In the genomic region with DNA sequence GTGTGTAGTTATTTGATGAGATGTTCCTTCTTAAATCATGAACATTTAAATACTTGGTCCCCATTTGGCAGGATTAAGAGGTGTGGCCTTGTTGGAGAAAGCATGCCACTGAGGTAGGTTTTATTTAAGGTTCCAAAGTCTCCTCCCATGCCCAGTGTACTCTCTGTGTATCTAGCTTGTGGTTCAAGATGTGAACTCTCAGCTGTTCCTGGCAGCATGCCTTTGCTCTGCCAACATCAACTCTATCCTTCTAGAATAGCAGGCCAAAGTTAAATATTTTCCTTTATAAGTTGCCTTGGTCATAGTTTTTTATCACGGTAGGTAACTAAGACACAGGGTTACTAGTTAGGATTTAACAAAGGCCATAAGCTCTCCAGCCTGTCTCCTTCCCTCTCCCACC, we compare ENCODE assay signal across 15 mouse cellular contexts.
"Had no signal": no experiment of that assay in that cellular context is flagged by ENCODE, and none has a peak within 500 bp of the region (broad histone marks: within the 10 kb centered on the region; RNA-seq: fewer than 3 reads in every experiment).

No protein-coding gene starts in this region.

- H3K4me2 ChIP-seq: limb, embryonic 12.5 days; liver, embryonic 15.5 days; neural tube, embryonic 13.5 days had no signal

- ATAC-seq: inflammation-experienced regulatory T-cells, adult 6 months; intestine, postnatal 0 days; lung, postnatal 0 days had no signal

- H3K27ac ChIP-seq: layer of hippocampus, adult 2 months; limb, embryonic 12.5 days; liver, embryonic 15.5 days; midbrain, embryonic 10.5 days; neural tube, embryonic 13.5 days had no signal

- H3K4me1 ChIP-seq: limb, embryonic 12.5 days; liver, embryonic 15.5 days; midbrain, embryonic 10.5 days; neural tube, embryonic 13.5 days had no signal

- H3K27me3 ChIP-seq: limb, embryonic 12.5 days; liver, embryonic 15.5 days; neural tube, embryonic 13.5 days had no signal

- H3K9ac ChIP-seq: limb, embryonic 12.5 days; liver, embryonic 15.5 days; neural tube, embryonic 13.5 days had no signal

- H3K9me3 ChIP-seq: limb, embryonic 12.5 days; liver, embryonic 15.5 days; midbrain, embryonic 10.5 days; neural tube, embryonic 13.5 days had no signal

- DNase-seq: liver; lung, adult 2 months; lung, postnatal 36 days; midbrain, embryonic 14.5 days; retina, postnatal 1 day; right cerebral cortex, postnatal 14 days; thymus, postnatal 4 days had no signal

- H3K4me3 ChIP-seq: layer of hippocampus, adult 2 months; limb, embryonic 12.5 days; liver, embryonic 15.5 days; midbrain, embryonic 10.5 days; neural tube, embryonic 13.5 days had no signal
